ENCODE assay signal across 8 mouse cellular contexts in the genomic region with DNA sequence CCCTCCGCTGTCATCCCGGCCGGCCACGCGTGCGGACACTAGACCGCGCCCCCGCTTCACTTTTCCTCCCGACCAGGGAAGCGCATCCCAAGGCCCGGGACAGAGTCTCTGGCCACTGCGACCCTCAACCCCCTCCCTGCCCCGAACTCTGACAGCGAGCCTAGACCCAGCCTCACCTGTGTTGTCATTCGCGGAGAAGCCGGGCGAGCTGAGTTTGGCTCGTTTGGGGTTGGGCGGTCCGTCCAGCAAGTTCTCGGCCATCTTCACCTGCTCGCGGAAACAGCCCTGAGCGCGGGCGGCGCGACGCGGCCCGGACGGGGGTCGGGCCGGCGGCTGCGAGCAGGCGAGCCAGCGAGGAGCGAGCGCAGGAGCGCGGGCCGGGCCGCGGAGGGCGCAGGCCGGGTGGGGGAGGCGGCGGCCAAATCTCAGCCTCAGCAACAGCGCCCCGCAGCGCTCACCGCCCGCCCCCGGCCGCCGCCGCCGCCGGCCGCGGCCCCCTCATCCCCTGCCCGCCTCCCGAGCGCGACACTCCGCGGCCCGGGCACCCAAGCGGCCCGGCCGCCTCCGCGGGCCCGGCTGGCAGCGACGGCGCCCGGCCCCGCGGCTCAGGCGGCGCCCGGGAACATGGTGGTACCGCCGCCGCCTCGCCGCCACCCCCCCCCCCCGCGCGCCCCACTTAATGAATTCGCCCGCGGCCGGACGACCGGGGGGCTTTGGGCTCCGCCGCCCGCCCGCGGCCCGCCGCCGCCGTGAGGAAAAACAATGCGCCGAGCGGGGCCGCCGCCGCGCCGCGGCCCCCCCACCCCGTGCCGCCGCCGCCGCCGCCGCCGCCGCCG. TPM values are rescaled to one million over a fixed set of nuclear protein-coding genes. Genes with fewer than 3 reads are reported as not detected.
DNase-seq lines count a peak whose midpoint lies in the region; ATAC-seq lines count a peak whose summit lies in the region.

No protein-coding gene starts in this region.

- H3K27me3 ChIP-seq in midbrain, embryonic 10.5 days (ENCODE audit: low read depth, poor library complexity, severe bottlenecking): peaks cover 22% of the 10 kb centered on the region

- H3K36me3 ChIP-seq in midbrain, embryonic 10.5 days: peaks cover 9% of the 10 kb centered on the region

- H3K27ac ChIP-seq in midbrain, embryonic 10.5 days (replicated peaks): peak overlapping the region; percentile 95

- peaks cover 31% of the 10 kb centered on the region for H3K4me1 ChIP-seq in midbrain, embryonic 10.5 days

- intact Hi-C loops in left cerebral cortex, postnatal 4 days (cut with DNase I): no loop called here

- DNase-seq in ZHBTc4 (ENCODE audit: low read depth, low spot score): peak; percentile 65
- peak; percentile 37 to 61 for DNase-seq in gastrocnemius, adult 8-10 months (ENCODE audit: low spot score in 2 of 2)
- DNase-seq in induced T-regulatory cell, adult 2 months (ENCODE audit: low read depth): peak; percentile 72
- peak; percentile 68 for DNase-seq in left cerebral cortex, postnatal 4 days
- DNase-seq in midbrain, embryonic 10.5 days (ENCODE audit: low spot score): peak; percentile 73
- DNase-seq in right cerebral cortex, postnatal 36 days (ENCODE audit: low spot score in 2 of 2): peak; percentile 23 to 55
- peak; percentile 60 to 76 for DNase-seq in urinary bladder, postnatal 4 days (ENCODE audit: low spot score in 2 of 2)

- no peaks in the 10 kb centered on the region for H3K9me3 ChIP-seq in midbrain, embryonic 10.5 days (replicated peaks)

- H3K4me3 ChIP-seq in midbrain, embryonic 10.5 days: peak overlapping the region; percentile 95

- 0 out of 2 replicates have a peak, but pooled peaks have one; percentile 33 for ATAC-seq in common myeloid progenitor, adult 5-6 weeks (replicated peaks; ENCODE audit: low read depth, poor library complexity, severe bottlenecking)

- WGBS in midbrain, embryonic 10.5 days: 5% methylated on average over 110 of the region's 128 CpGs

RNA-seq across cellular contexts. Expression of a gene that starts 0.6 kb away (rescaled TPM):
- total RNA-seq in common myeloid progenitor, adult 5-6 weeks (2017): 52.6 and 55.2 TPM in 2 replicates
- total RNA-seq in gastrocnemius, adult 8-10 months (2022): 10 to 100 TPM; 36.3 to 38.3 (median 37.0) TPM
- total RNA-seq in left cerebral cortex, postnatal 4 days (2021): 10 to 100 TPM; 93.3 to 96.2 TPM
- 27.7 and 30.2 TPM in 2 replicates for polyA plus RNA-seq in midbrain, embryonic 10.5 days (2016; fragmentation: Nextera tagmentation; extraction: Ambion mirVana)

Comparison
In these comparisons a context has a peak if more than half of its experiments do, and no peak if none do; other contexts are left out.
1. Peak in every context shown above with its lines: DNase-seq, ATAC-seq, H3K4me3 ChIP-seq and H3K27ac ChIP-seq.